Mouse (Mus musculus): ENCODE measurements at regions not wholly inside any gene's neighbourhood (a gene's known extent, or its start where the extent isn't known, plus 50 kb on each side); places are given as distances from the start of the nearest gene placed in this dataset.

DNA sequence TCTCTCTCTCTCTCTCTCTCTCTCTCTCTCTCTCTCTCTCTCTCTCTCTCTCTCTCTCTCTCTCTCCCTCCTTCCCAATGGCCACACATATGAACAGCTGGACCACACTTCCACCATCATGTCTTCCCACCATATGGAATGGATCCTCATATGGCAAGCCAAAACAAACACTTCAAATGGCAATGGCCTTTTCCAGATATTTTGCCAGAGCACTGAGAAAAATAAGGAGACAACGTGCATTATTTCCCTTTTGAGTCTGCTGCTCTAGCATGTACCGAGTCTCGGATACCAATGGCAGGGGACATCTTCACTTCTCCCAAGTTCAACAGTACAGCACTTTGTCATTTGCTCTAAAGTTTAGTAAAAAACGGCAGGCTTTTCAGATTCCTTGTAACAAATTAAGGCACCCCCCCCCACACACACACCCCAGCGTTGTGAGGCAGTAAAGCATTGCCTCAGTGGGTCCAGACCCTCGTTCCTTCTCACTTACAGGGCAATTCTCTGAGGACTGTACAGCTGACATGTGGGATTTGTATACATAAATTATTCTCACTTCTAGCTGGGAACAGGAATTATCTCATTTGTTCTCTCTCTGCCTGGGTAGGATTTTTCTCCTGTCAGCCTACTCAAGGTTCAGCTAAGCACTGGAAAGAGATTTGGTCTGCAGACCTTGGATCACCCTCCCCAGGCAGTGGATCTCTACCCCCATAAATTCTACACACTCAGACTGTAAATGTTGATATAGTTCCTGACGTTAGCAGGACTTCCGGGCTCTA, 100.8 kb upstream of the Kctd3 start:
- TF ChIP-seq GATA1 (IDR thresholded peaks at IDR 0.05; ENCODE audit: borderline replicate concordance, low read length) (no peak), CTCF (IDR thresholded peaks at IDR 0.05; ENCODE audit: low read depth, low read length) (no peak), TAL1 (conservative IDR thresholded peaks at IDR 0.05; ENCODE audit: low read depth, low read length) (no peak), POLR2AphosphoS5 (IDR thresholded peaks at IDR 0.05; ENCODE audit: insufficient replicate concordance, low read depth, low read length) (no peak)
